Mouse (Mus musculus): Measurements from ENCODE around the gene Patl1.
"Not testable (repeated sequence)": the region's sequence is repeated elsewhere in the genome, so short reads cannot be mapped to it uniquely, and the experiment has no call there.

Patl1 gene

DNA sequence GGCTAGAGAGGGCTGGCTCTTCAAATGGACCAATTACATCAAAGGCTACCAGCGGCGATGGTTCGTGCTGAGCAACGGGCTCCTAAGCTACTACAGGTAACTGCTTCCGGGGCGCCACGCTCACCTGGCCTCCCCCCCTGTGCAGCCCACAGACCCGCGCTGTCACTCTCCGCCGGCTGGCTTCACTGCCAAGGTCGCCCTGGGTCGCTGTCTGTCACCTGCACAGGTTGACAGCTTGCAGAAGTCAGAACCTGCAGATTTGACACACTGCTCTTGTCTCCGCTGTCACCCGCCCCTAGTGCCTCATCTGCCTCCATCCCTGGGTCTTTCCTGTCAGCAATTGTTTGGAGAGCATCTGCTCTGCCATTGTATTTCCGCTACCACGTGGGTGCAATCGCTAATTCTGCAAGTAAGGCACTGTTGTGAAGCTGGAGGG, 54.0 kb downstream of the Patl1 start:
- DNase-seq (ENCODE audit: low spot score in 2 of 2) = peak; percentile 47 to 50

DNA sequence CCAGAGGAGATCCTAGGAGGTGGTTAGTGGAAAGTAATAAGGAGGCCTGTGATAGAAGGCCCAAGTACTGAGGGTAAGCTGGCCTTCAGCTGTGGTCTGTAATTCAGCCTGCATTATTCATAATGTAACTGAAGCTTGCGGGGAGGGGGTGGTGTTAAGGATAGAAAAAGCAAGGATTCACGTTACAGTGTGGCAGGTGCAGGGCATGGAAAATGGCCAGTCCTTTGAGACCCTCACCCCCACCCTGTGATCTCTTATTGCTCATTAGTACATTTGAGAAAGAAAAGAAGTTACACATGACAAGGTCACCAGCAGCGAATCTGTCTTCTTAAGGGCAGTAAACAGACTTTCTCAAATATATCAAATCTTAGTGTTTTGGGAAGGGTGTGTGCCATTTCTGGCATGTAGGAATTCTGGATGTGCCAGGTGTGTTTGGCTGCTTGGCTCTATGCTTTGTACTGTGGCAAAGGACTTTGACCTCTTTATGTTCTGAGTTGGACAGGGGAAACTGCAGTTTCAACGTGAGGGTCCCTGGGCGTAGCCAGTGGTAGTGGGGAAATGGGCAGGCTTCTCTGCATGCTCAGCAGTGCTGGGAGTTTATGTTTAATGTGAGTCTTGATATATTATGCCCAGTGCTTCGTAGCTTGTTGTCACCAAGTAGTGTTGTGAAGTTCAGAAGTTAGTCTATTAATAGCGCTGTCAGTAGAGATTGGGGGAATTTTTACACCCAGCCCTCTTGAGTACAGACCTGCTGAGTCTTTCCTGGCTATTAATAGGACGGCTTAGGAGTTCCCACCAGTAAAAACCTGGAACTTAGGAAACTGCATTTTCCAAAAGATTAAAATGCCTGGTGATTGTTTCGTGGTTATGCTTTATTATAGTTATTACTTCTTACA, 57.2 kb downstream of the Patl1 start:
- DNase-seq (ENCODE audit: low spot score in 2 of 2) = no peak

DNA sequence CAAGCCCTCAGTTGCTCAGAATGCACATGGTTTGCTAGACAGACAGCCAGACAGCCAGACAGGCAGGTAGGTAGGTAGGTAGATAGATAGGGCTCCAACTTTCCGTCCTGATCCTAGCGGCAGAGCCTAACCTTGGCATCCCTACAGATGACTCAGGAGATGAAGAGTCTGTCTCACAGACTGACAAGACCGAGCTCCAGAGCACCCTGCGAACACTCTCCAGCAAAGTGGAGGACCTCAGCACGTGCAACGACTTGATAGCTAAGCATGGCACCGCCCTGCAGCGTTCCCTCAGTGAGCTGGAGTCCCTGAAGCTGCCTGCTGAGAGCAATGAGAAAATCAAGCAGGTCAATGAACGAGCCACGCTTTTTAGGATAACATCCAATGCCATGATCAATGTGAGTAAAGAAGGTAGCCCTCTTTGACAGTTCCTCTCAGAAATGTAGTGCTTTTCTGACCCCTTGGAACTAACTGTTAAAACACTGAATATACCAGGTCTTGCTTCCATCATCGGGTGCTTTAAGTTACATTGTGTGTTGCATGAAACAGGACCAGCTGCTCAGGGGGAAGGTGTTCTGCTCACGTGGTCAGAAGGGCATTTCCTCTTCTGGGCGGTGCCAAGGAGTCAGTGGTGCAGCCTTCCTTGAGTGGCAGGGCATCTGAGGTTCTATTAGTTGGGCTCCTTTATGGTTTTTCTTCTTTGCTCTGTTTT, 61.5 kb downstream of the Patl1 start:
- peak; percentile 19 to 32 for DNase-seq (ENCODE audit: low spot score in 2 of 2)

DNA sequence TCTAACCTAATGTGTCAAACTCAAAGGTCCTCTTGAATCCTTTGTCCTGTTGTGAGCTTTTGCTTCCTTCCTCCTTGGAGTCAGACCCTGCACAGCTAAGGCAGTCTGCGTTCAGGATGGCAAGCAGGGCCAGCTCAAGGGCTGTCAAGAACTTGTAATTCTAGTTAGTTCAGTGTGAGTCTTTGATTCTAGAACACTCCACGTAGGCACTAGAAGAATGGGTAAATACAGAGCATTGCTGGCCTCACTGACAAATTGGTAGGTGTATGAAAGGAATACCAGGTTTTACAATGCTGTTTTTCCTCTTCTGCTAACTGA, 62.0 kb downstream of the Patl1 start:
- no peak for DNase-seq (ENCODE audit: low spot score in 2 of 2)

DNA sequence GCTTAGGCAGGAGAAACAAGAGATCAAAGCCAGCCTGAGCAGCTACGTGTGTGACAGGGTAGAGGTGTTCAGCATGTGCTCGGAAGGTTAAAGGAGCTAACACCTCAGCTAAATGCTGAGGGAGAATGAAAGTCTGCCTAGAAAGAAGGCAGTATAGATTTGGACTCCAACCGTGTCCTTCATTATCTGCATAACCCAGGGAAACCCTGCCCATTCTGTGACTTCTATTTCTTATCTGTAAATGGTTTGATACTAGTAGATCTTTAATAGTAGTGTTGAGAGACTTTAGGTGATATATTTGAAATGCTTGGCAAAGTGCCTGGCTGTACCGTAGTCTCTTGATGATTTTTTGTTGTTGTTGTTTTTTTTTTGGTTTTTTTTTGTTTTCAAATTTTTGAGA, 63.5 kb downstream of the Patl1 start:
- no peak for DNase-seq (ENCODE audit: low spot score in 2 of 2)

DNA sequence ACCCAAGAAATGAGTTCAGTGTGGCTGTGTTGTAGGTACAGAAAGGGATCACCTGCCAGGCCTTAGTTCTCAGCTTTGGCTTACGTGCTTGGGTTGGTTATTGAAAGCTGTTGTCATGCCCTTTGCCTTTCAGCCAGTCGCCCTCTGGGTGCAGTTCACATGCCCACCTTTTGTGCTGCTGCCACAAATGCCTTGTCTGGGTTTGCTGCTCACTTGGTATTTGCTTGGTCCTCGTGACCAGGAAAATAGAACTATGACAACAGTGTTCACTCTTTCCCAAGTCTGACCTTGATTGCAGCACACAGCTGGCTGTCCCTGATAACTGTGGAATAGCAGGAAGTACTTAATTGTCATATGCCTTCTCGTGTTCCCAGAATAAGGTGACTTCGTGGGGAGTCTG, 65.2 kb downstream of the Patl1 start:
- no peak for DNase-seq (ENCODE audit: low spot score in 2 of 2)

DNA sequence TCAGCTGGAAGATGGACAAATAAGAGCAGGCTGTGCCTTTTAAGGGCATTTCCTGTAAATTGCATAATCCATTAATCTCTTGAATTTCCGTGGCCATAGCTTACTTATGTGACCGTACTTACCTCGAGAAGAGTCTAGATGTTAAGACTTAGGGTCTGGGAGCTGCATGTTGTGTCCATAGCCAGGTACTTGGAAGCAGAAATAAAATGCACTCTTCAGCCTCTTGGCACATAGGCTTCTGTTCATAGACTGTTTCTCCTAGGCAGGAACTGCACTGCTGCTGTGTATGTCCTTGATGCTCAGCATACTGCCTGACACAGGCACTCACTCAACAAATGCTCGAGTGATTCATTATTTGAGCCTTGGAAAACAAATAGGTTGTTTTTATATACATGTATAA, 68.3 kb downstream of the Patl1 start:
- no peak for DNase-seq (ENCODE audit: low spot score in 2 of 2)

DNA sequence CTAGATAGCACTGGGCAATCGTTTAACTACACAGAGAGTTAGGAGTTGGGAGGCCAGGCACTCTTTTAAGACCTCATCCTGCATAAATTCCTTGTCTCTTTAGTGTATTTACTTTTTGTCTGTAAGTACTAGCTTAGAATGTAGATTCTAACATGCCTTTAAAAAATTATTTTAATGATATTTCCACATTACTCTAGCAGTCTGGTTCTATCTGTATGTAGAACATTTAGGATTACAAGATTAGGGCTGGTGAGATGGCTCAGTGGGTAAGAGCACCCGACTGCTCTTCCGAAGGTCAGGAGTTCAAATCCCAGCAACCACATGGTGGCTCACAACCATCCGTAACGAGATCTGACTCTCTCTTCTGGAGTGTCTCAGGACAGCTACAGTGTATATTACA, 72.4 kb downstream of the Patl1 start:
- DNase-seq (ENCODE audit: low spot score in 2 of 2) = not testable (repeated sequence)

DNA sequence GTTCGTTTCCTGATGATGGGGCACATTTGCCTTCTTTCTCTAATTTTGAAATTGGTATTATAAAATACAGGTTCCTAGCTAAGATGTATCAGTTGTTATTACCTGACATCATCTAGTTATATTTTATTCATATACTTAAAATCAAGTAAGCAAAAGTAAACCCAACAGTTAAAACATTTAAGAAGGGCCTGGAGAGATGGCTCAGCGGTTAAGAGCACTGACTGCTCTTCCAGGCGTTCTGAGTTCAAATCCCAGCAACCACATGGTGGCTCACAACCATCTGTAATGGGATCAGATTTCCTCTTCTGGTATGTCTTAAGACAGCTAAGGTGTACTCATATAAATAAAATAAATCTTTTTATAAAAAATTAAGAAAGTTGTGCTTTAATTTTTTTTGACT, 75.6 kb downstream of the Patl1 start:
- DNase-seq (ENCODE audit: low spot score in 2 of 2) = no peak

DNA sequence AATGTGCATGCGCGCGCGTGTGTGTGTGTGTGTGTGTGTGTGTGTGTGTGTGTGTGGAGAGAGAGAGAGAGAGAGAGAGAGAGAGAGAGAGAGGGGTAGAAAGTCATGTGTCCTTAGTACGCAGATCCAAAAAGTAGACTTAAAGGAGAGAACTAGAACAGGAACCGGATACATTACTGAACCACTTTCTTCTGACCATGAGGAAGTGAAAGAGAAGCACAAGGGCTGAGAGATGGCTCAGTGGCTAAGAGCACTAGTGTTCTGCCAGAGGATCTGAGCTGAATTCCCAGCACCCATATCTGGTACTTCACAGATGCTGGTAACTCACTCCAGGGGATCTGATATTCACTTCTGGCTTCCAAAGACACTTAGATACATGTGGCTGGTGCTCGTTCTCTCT, 77.1 kb downstream of the Patl1 start:
- peak; percentile 29 to 44 for DNase-seq (ENCODE audit: low spot score in 2 of 2)

DNA sequence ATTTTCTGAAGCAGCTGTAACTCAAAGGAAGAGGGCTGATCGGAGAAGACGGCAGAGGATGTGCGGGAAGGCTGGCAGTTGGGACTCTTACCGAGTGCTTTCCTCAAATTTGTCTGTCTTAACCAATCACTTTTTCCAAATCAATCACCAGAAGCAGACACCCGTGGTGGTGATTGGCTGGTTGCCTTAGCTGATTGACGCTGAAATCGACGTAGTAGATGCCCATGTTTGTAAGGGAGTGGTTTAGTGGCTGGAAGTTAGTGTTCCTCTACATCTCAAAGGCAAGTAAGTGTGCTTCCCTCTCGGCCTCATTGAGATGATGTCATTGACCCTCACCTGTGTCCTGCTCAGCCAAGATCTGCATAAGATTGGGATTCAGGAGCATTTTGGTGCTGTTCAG, 79.8 kb downstream of the Patl1 start:
- no peak for DNase-seq (ENCODE audit: low spot score in 2 of 2)

DNA sequence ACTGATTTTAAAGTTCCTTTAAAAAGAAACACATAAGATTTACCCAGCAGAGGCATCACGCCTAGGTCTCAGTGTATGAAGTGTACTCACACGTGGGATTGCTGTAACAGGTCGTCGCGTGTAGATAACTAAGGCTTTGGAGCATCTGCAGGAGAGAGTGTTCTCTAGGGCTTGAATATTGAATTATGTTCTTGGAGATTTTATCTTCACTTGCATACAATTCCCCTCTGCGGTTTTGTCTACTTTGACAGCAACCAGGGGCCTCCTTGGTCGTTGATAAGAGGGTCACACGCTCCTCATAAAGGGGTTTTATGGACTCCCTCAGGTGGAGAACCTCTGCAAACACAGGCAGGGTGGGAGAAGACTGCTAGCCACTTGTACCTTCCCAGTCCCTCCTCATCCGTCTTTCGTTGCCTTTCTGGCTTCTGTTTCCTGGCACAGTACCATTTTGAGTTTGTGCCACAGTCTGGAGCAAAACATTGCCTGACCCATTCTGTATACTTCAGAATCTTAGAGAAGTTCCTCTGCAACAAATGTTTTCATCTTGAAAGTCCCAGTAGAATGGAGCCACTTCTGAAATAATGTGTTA, 80.3 kb downstream of the Patl1 start:
- no peak for DNase-seq (ENCODE audit: low spot score in 2 of 2)

Data from spleen, postnatal 36 days (tissue).